Mouse (Mus musculus): ENCODE measurements around the gene Ppp1r11. TPM values are rescaled to one million over a fixed set of nuclear protein-coding genes. Genes with fewer than 3 reads are reported as not detected.
A peak's percentile ranks its signal among the peaks of the same experiment; 100 is the strongest.

The Ppp1r11 gene
- total and polyA plus RNA-seq, 2 experiments from 2014 or later: 29.6 to 84.4 TPM

DNA sequence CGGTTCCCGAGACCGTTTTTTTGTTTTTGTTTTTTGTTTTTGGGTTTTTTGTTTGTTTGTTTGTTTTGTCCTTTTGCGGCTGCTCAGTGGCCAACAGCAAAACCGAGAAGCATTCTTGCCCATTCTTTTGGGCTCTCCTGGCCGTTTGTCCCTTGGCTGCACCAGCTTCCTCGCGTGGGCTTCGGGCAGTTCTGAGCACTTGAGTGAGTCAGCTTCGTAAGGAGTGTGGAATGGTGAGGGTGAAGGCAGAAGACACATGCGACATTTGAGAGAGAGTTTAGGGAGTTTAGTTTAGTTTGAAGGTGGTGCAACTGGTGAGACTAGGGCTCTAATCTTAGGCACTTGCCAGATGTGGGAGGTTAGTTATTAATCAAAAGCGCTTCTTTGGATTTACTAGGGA is 7.3 kb upstream of the Ppp1r11 start:
- Histone ChIP-seq H3K4me2 (ENCODE audit: low read depth, low read length) (peak overlapping the region; percentile 78), H3K9ac (replicated peaks; ENCODE audit: low read depth, low read length) (peak overlapping the region; percentile 72), H3K36me3 (replicated peaks; ENCODE audit: control insufficient read depth, insufficient read depth, low read length) (peaks cover 17% of the 10 kb centered on the region), H3K9me3 (replicated peaks; ENCODE audit: control insufficient read depth, low read length) (no peaks in the 10 kb centered on the region), H3K4me1 (ENCODE audit: control insufficient read depth, insufficient read depth) (peaks cover 9% of the 10 kb centered on the region), H3K27me3 (ENCODE audit: control insufficient read depth, insufficient read depth, low read length) (no peaks in the 10 kb centered on the region), H3K4me3 (ENCODE audit: low read depth, low read length) (peak overlapping the region; percentile 81), H3K27ac (ENCODE audit: low read depth) (peak overlapping the region; percentile 82)
- DNase-seq (ENCODE audit: low spot score) (no peak), ATAC-seq (ENCODE audit: insufficient read depth, low read depth) (no peak)
- TF ChIP-seq CTCF (IDR thresholded peaks at IDR 0.05; ENCODE audit: low read depth): no peak
- no peak for TF ChIP-seq EP300 (IDR thresholded peaks at IDR 0.05; ENCODE audit: low read depth)
- 9% methylated on average over 12 of the region's 12 CpGs for WGBS

DNA sequence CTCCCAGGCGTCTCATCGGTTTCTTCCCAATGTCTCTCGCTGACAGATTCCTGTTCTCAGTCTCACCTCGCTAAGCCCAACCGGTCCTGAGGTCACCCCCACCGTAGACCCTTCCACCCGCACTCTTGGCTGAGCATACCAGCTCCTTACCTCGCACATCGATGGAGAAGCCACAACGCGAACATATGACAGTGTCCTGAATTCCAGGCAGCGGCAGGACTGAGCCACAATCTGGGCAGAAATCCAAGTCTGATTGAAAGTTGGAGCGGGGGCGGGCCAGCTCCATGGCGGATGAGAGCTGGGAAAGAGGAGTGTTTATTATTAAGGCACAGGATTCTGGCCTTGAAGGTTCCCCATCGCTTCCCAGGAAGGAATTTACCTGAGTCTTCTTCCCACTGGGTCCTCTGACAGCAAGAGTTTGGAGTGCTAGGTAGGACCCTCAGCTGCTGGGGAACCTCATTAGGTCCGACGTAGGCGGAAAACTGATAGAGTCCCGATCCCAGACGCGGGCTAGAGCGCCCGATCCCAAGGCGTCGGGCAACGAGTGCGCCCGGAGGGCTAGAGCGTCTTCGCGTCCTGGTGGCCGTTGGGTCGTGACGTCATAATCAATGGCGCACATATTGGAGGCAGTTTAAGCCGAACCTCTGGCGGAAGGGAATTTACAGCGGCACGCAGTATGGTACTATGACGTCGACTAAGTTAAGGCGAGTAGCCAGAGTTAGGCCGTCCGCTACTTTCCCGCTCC is 6.6 kb upstream of the Ppp1r11 start, which contains the start of the genes Znrd1 and Znrd1as:
TSS of gene Znrd1 (minus strand) at position 561 of the 745 bp plus-strand sequence.
TSS of gene Znrd1as (plus strand) at position 594 of the 745 bp plus-strand sequence.
- H3K4me1 ChIP-seq (ENCODE audit: control insufficient read depth, insufficient read depth): peaks cover 9% of the 10 kb centered on the region
- DNase-seq (ENCODE audit: low spot score) (peak; percentile 98), ATAC-seq (ENCODE audit: insufficient read depth, low read depth) (peak; percentile 97)
- H3K4me2 ChIP-seq (ENCODE audit: low read depth, low read length): peak within 1 kb of the TSS; percentile 78
- H3K27ac ChIP-seq (ENCODE audit: low read depth): peak within 1 kb of the TSS; percentile 82
- peaks cover 17% of the 10 kb centered on the region for H3K36me3 ChIP-seq (replicated peaks; ENCODE audit: control insufficient read depth, insufficient read depth, low read length)
- TF ChIP-seq EP300 (IDR thresholded peaks at IDR 0.05; ENCODE audit: low read depth): peak; percentile 66; the same call in 1 of the 2 replicates
- no peak for TF ChIP-seq CTCF (IDR thresholded peaks at IDR 0.05; ENCODE audit: low read depth)
- H3K4me3 ChIP-seq (ENCODE audit: low read depth, low read length): peak within 1 kb of the TSS; percentile 81
- H3K27me3 ChIP-seq (ENCODE audit: control insufficient read depth, insufficient read depth, low read length): no peaks in the 10 kb centered on the region
- peak within 1 kb of the TSS; percentile 72 for H3K9ac ChIP-seq (replicated peaks; ENCODE audit: low read depth, low read length)
- H3K9me3 ChIP-seq (replicated peaks; ENCODE audit: control insufficient read depth, low read length): no peaks in the 10 kb centered on the region
- WGBS: under 1% methylated on average over 46 of the region's 46 CpGs

DNA sequence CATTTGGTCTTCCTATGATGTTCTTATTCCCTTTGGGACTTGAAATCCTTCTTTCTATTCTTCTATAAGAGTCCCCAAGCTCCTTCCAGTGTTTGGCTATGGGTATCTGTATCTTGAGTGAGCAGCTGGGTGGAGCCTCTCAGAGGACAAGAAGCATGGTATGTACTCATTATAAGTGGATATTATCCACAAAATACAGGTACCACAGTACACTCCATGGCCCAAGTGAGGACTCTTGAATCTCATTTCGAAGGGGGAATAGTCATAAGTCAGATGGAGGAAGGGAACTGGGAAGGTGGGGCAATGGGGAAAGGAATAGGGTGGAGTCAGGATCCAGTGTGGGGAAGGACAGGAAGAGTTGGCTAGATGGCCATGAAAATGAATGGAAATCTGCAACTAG is 1.5 kb upstream of the Ppp1r11 start:
- H3K4me1 ChIP-seq (ENCODE audit: control insufficient read depth, insufficient read depth): peaks cover 8% of the 10 kb centered on the region; the same call in 1 of the 2 replicates
- peaks cover 30% of the 10 kb centered on the region for H3K36me3 ChIP-seq (replicated peaks; ENCODE audit: control insufficient read depth, insufficient read depth, low read length)
- ATAC-seq (ENCODE audit: insufficient read depth, low read depth) (no peak), DNase-seq (ENCODE audit: low spot score) (no peak)
- H3K4me3 ChIP-seq (ENCODE audit: low read depth, low read length): no peak overlapping the region
- H3K27me3 ChIP-seq (ENCODE audit: control insufficient read depth, insufficient read depth, low read length): no peaks in the 10 kb centered on the region
- H3K4me2 ChIP-seq (ENCODE audit: low read depth, low read length): no peak overlapping the region
- TF ChIP-seq CTCF (IDR thresholded peaks at IDR 0.05; ENCODE audit: low read depth): no peak
- no peak for TF ChIP-seq EP300 (IDR thresholded peaks at IDR 0.05; ENCODE audit: low read depth)
- no peak overlapping the region for H3K9ac ChIP-seq (replicated peaks; ENCODE audit: low read depth, low read length)
- no peak overlapping the region for H3K27ac ChIP-seq (ENCODE audit: low read depth)
- no peaks in the 10 kb centered on the region for H3K9me3 ChIP-seq (replicated peaks; ENCODE audit: control insufficient read depth, low read length)
- 88% methylated on average over 1 of the region's 1 CpGs for WGBS

DNA sequence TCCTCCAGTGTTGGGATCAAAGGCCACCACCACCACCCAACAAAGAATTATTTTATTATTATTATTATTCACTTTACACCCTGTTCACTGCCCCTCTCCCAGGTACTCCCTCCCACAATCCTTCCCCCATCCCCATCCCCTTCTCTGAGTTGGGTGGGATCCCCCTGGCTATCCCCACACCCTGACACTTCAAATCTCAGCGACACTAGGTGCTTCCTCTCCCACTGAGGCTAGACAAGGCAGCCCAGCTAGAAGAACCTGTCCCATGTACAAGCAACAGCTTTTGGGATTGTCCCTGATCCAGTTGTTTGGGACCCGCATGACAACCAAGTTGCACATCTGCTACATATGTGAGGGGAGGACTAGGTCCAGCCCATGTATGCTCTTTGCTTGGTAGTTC is 1.1 kb upstream of the Ppp1r11 start:
- 84% methylated on average over 2 of the region's 2 CpGs for WGBS
- Histone ChIP-seq H3K4me3 (ENCODE audit: low read depth, low read length) (no peak overlapping the region), H3K27ac (ENCODE audit: low read depth) (no peak overlapping the region), H3K4me2 (ENCODE audit: low read depth, low read length) (no peak overlapping the region), H3K9ac (replicated peaks; ENCODE audit: low read depth, low read length) (no peak overlapping the region), H3K27me3 (ENCODE audit: control insufficient read depth, insufficient read depth, low read length) (no peaks in the 10 kb centered on the region), H3K36me3 (replicated peaks; ENCODE audit: control insufficient read depth, insufficient read depth, low read length) (peaks cover 30% of the 10 kb centered on the region), H3K4me1 (ENCODE audit: control insufficient read depth, insufficient read depth) (peaks cover 8% of the 10 kb centered on the region; the same call in 1 of the 2 replicates), H3K9me3 (replicated peaks; ENCODE audit: control insufficient read depth, low read length) (no peaks in the 10 kb centered on the region)
- no peak for ATAC-seq (ENCODE audit: insufficient read depth, low read depth)
- TF ChIP-seq CTCF (IDR thresholded peaks at IDR 0.05; ENCODE audit: low read depth) (no peak), EP300 (IDR thresholded peaks at IDR 0.05; ENCODE audit: low read depth) (no peak)
- DNase-seq (ENCODE audit: low spot score): no peak

DNA sequence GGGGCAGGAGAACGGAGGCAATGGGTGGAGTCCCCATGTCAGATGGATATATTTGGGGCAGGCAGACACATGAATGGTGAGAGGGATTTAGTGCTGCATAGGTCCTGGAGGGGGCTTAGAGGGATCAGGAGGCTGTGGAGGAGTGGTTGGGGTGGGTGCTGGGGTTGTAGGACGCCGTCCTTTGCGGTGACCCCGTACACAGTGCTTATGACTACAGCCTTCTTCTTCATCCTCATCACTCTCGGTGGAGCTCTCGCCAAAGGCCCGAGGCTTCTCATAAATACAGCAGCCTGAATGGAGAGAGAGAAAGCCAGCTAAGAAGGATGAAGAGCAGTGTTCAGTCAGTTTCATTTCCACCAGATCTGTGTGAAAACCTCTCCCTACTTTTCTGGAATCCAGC is 2.3 kb downstream of the Ppp1r11 start:
- WGBS: 85% methylated on average over 8 of the region's 8 CpGs
- Histone ChIP-seq H3K4me1 (ENCODE audit: control insufficient read depth, insufficient read depth) (peaks cover 19% of the 10 kb centered on the region; the same call in 1 of the 2 replicates), H3K4me3 (ENCODE audit: low read depth, low read length) (no peak overlapping the region), H3K4me2 (ENCODE audit: low read depth, low read length) (no peak overlapping the region), H3K9ac (replicated peaks; ENCODE audit: low read depth, low read length) (no peak overlapping the region), H3K27me3 (ENCODE audit: control insufficient read depth, insufficient read depth, low read length) (peaks cover 25% of the 10 kb centered on the region), H3K27ac (ENCODE audit: low read depth) (no peak overlapping the region), H3K9me3 (replicated peaks; ENCODE audit: control insufficient read depth, low read length) (no peaks in the 10 kb centered on the region), H3K36me3 (replicated peaks; ENCODE audit: control insufficient read depth, insufficient read depth, low read length) (peaks cover 13% of the 10 kb centered on the region; the same call in 1 of the 2 replicates)
- DNase-seq (ENCODE audit: low spot score) (no peak), ATAC-seq (ENCODE audit: insufficient read depth, low read depth) (no peak)
- no peak for TF ChIP-seq EP300 (IDR thresholded peaks at IDR 0.05; ENCODE audit: low read depth)
- TF ChIP-seq CTCF (IDR thresholded peaks at IDR 0.05; ENCODE audit: low read depth): no peak
